Mouse (Mus musculus) CH12F3 (cell line): ENCODE data around the gene Fanca.
"Not testable (repeated sequence)": the region's sequence is repeated elsewhere in the genome, so short reads cannot be mapped to it uniquely, and the experiment has no call there.

Source experiments
- in situ Hi-C: fragments of 300-500 bp; cut with MboI; formaldehyde crosslinking; loops from 2 replicates; pipeline ENCODE4 v1.14.3; 2020; ENCODE audit warnings: low sequenced_read_pairs

Gene Fanca

DNA sequence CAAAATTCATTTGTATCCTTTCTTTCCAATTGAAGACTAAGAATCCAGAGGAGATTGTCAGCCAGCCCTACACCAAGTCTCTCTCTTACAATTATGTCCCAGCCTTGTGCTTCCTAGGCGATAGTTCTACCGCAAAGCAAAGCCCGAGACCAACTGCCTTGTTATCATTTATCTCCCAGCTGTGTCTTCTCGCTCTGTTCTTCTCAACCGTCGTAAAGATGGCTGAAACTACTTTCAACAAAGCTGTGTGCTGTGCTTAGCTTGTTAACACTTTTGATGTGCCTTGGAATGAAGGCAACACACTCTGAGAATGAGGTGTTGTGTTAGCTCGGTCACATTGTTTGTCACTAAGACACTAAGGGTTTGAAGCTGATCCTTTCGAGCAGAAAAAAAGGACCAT lies 13.4 kb upstream of the Fanca start:
- in situ Hi-C loops: no loop called here

DNA sequence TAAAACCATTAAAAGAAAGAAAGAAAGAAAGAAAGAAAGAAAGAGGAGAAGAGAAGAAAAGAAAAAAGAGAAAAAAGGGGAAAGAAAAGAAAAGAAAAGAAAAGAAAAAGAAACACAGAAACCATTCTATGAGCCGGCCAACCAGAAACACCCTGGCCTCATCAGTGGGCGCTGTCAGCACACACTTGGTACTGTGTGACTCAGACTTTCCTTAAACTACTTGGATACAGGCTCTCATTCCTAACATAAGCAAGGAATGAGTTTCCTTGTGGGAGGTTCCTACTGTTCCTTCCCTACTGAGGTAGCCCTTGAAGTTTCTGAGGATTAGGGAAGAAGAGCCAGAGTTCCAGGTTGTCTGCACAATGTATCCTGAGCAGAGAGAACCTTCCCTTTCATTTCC lies 12.9 kb upstream of the Fanca start:
- in situ Hi-C loops: no loop called here

DNA sequence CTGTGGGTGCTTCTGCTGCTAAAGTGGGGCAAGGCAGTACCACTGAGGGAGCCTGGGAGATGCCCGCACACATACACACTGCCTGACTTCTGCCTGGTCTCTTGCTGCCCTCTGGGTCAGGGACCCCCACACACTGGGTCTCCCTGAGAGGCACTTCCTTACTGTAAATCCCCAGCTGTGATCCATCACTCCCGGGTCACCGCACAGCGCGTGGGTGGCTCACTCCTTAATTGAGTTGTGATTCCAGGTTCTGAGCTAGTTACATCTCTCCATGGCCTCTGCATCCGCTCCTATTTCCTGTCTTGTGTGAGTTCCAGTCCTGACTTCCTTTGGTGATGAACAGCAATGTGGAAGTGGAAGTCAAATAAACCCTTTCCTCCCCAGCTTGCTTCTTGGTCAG lies 12.3 kb upstream of the Fanca start:
- in situ Hi-C loops: no loop called here

DNA sequence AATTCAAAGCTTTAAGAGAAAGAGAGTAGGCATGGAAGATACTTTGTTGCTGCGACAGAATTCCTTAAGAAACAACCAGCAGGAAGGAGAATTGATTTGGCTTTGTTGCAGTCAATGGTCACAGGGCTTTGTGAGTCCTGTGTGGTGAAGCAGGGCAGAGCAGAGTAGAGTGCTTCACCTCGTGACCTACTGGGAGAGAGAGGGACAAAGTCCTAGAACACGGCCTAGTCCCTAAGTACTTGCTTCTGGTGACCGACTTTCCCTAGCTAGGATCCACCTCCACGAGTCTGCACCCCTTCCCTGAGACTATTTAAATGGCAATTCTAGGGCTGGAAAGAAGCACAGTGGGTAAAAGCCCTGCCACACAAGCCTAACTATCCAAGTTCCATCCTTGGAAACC lies 11.6 kb upstream of the Fanca start:
- in situ Hi-C loops: no loop called here

DNA sequence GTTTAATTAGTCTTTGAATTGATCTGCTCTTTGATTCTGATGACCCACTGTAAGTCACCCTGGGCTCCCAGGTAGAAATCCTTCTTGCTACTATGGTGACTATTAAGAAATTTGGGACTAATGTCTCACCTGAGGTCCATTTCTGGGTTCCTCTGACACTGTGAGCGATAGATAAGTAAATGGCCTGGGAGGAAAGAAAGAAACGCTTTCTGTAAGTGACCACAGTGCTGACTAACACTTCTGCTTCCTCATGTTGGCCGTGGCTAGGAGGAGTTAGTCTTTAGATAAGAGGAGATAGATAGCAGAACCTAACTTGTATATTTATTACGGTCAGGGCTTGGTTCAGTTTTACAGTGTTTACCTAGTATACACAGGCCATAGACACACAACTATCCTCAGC lies 11.0 kb upstream of the Fanca start:
- in situ Hi-C loops: no loop called here

DNA sequence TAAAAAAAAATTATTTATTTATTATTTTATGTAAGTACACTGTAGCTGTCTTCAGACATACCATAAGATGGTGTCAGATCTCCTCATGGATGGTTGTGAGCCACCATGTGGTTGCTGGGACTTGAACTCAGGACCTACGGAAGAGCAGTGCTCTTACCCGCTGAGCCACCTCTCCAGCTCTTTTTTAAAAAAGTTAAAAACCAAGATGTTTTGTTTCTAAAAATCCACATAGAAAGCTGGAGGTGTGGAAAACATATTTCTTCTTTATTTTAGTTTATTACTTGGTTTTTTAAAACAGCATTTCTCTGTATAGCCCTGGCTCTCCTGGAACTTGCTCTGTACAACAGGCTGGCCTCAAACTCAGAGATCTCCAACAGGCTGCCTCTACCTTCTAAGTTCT lies 10.2 kb upstream of the Fanca start:
- in situ Hi-C loops: no loop called here

DNA sequence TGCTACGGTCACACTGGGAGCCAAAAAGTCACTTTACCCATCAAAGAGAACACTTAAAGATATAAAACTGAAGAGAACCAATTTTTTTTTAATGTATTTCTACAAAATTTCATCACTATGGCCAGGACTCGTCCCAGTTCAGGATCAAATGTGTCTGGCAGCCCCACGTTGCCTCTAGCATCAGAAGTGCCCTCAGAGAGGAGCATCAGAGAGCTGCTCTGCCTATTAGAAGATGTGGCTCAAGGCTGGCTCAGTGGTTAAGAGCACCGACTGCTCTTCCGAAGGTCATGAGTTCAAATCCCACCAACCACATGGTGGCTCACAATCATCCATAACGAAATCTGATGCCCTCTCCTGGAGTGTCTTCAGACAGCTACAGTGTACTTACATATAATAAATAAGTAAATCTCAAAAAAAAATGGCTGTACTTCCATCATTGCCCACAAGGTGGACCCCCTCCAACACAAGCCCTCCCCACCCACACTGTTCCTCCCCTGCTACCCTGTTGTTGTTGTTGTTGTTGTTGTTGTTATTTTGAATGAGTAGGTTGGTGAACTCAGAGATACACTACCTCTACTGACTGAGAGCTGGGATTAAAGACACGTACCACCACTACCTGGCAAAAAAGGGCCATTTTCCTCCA lies 1.3 kb upstream of the Fanca start:
- in situ Hi-C loops: no loop called here

DNA sequence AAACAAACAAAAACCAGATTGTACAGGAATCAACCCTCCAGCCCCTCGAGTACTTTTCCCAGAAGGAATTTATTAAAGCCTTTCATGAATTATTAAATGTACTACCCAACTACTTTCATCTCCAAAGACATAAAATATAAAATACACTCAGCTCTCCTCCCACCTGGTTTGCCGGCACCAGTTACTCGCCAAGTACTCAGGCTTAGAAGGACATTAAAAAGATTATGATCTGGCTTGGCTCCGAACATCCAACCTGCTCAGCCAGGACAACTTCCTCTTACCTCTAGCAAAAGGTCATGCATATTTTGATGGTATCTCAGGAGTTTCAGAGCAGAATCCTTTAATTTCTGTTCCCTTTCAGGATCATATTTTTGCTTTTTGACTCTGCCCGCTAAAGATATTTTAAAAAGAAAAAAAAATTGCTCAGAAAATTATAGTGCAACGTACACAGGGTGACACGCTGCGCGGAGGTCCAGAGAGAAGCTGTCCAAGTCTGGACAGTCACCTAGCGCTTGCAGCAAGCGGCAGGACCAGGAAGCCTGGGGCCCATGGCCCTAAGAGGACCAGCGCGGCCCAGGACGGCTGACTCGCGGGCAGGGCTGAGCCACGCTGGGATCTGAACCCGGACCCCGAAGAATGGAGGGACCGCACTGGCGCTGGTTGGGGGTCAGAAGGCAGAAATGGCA lies 452 bp downstream of the Fanca start:
- in situ Hi-C loops: no loop called here

DNA sequence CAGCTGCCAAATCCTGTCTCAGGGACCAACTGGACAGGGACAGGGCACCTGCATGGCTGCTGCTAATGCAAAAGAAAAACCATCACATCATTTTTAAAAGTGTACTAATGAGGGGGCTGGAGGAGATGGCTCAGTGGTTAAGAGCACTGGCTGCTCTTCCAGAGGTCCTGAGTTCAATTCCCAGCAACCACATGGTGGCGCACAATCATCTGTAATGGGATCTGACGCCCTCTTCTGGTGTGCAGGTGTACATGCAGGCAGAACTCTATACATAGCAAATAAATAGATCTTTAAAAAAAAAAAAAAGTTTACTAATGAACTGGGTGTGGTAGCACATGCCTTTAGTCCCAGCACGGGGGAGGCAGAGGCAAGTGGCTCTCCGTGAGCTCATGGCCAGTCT lies 9.6 kb downstream of the Fanca start:
- in situ Hi-C loops: no loop called here

DNA sequence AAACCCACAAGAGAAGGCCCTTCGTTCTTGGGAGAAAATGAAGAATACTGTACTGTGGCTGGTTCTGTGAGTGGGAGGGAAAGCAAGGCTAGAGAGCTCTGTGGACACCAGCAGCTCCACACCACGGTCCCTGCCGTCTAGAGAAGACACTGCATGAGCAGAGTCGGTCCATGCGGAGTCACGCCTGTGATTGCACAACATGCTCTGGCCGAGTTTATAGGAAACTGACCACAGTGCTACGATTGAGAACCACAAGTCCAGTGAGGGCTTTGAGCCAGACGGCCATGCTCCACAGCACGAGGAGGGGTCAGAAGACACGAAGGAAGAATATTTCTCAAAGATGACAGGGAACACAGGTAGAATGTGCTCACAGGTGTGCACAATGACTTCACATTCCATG lies 20.1 kb downstream of the Fanca start:
- in situ Hi-C loops: no loop called here

DNA sequence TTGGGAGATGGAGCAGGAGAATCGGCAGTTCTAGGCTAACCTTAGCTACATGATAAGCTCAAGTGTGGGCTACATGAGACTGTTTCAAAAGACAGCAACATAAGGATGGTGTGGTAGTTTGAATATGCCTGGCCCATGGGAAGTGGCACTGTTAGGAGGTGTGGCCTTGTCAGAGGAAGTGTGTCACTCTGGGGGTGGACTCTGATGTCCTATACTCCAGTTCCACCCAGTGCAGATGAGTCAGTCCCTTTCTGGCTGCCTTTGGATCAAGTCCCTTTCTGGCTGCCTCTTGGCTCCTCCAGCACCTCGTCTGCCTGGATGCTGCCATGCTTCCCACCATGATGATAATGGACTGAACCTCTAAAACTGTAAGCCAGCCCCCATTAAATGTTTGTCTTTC lies 25.6 kb downstream of the Fanca start:
- in situ Hi-C loops: no loop called here

DNA sequence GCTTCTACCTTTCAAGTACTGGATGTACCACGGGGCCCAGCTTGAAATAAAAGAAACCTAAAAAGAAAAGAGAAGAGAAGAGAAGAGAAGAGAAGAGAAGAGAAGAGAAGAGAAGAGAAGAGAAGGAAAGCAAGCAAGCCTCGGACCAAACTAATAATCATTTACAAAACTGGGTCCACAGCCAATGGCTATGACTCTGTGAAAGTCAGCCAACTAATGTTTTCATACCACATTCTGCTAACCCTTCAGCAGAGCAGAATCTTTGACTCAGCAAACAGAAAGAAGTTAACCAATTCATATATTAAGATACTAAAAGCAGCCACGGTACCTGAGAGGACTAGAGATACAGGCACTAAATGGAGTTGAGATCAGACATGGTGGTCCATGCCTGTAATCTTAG lies 26.1 kb downstream of the Fanca start:
- in situ Hi-C loops: no loop called here

DNA sequence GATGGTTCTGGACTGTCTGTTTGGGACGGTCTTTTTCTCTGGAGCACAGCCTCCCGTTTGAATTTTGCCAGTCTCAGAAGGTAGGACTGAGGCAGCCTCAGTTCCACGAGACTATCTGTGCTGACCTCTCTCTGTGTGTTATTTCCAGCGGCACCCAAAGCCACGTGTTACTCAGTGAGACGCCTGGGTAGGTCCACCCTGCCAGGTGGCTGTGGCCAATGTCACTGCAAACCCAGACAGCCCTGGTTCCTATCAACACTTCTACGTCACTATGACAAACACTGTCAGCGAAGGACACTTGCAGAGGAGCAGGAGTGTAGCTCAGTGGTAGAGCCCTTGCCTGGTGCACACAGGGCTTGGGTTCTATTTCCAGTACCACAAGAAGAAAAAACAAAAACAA lies 26.7 kb downstream of the Fanca start:
- in situ Hi-C loops: no loop called here

DNA sequence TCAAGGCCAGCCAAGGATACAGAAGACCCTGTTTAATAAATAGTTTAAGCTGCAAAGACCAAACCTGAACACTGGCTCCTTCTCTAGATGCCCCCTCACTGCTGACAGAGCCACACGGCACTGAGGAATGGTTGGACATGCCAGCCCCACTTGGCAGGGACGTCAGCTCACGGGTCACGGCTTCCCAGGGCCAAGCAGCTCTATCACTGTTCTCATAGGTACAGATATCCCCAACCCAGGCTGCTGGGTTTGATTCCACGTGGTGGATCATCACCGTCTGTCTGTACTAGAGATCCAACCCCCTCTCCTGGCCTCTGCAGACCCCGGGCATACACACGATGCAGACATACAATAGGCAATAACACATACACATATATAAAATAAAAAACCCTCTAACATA lies 27.7 kb downstream of the Fanca start:
- in situ Hi-C loops: no loop called here

DNA sequence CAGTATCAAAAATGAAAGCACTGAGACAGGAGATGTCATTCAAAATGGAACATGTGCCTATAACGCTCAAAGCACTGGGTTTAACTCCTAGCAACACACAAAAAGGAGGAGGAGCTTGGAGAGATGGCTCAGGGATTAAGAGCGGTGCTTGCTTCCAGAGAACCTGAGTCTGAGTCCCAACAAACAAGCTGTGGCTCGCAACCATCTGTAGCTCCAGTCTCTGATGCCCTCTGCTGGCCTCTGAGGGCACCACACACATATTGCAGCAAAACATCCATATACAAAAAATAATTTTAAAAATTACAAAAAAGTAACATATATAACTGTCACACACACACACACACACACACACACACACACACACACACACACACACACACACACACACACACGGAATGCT lies 28.2 kb downstream of the Fanca start:
- in situ Hi-C loops: no loop called here

DNA sequence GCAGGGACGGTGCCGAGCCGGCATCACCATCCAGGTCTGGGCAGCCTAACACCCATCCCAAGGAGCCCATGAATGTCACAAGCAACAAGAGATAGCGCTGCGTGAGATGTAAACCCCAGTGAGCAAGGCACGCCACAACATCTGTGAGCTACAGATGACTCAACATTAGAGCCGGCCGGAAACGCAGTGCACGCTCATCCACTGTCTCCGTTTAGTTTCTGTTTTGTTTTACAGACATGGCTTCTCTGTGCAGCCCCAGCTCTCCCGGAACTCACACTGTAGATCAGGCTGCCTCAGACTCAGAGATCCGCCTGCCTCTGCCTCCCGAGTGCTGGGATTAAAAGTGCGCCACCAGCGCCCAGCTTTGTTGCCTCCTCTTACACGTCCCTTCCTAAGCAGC lies 31.0 kb downstream of the Fanca start:
- in situ Hi-C loops: no loop called here

DNA sequence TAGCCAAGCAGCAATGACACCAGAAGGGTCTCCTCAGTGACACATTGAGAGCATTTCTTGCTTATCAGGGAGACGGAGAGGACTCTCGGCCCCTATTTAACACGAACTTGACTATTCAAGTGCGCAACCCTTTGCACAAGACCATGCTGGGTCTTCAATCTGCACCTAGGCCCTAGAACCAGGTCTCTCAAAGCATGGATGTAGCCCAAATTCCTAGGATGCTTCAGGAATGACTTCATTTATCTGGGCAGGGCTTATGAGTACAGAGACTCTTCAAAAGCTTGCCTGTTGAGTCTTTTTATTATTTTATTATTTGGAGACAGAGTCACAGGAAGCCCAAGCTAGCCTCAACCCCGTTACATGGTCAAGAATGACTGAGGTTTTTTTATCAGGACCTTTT lies 33.9 kb downstream of the Fanca start:
- in situ Hi-C loops: no loop called here

DNA sequence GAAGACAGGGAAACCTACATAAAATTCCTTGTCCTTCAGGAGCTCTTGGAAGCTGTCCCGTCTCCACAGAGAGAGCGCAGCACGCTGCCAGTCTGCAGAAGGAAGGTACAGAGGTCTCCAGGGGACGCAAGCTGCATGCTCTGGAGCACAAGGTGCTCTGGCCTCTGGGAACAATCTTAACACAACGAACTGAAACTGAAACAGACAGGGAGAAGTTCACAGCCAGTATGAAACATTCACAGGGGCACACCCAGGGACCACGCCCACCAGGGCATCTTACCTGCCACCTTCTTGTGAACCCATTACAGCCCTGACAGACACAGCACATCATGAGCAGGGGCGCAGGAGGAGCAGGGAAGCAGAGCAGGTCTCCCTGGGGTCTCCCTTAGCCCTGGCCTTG lies 34.4 kb downstream of the Fanca start:
- in situ Hi-C loops: no loop called here

DNA sequence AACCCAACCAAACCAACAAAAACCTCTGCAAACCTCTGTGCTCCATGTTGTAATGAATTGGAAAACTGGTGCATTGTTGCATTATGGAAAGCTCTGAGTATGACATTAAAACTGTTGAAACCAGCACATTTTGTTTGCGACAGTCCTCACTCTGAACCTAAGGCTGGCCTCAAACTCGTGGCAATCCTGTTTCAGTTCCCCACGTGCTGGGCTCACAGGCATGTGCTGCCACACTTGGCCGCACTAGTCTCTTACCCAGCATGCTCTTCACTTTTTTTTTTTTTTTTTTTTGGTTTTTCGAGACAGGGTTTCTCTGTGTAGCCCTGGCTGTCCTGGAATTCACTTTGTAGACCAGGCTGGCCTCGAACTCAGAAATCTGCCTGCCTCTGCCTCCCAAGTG lies 35.4 kb downstream of the Fanca start:
- in situ Hi-C loops: not testable (repeated sequence)

DNA sequence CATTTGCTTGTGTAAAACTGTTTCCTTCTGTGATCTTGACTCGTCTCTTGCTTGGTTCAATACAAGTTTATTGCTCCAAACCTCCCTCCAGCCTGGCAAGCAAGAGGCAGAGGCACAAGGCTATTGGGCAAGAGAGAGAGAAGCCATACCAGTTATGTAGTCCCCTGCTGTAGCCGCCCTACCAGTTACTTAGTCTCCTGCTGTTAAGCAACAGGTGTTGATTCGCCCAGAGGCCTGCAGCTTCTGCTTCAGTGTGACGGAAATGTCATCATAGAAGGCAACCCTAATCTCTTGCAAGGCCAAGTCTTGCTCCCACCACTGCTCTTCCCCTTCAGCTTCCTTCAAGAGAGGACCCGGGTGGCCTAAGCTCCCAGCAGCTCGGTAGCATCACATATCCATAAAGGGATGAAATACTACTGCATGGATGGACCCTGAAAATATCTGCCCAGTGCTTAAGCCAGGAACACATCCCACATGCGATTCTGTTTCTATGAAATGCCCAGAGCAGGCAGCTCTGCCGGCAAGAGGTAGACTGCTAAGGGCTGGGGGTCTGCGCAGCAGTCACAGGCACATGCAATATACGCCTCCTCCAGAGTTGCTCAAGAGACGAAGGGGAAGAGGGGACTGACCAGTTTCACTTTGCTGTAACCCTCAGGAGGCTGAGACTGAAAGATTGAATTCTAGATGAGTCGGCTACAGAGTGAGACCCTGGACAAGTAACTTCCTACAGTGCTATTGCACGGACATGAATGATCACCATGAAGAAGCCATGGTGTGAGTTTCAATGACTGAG lies 37.9 kb downstream of the Fanca start:
- in situ Hi-C loops: no loop called here

DNA sequence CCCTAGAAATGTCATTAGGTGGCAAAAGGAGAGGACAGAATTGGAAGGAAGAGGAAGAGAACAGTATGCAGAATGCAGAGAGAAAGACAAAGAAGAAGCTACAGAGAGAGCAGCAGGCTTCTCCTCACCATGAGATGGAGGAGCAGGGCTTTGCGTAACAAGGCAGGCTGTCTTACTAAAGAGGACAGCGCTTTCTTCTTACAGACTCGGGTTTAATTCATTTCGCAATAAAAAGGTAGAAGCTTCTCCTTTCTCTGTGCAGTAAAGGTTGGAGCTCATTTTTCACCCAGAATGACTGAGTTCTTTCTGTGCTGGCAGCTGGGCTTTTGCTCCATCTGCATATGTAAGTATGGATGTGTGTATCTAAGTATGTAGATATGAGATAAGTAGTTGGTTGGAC lies 38.5 kb downstream of the Fanca start:
- in situ Hi-C loops: no loop called here

DNA sequence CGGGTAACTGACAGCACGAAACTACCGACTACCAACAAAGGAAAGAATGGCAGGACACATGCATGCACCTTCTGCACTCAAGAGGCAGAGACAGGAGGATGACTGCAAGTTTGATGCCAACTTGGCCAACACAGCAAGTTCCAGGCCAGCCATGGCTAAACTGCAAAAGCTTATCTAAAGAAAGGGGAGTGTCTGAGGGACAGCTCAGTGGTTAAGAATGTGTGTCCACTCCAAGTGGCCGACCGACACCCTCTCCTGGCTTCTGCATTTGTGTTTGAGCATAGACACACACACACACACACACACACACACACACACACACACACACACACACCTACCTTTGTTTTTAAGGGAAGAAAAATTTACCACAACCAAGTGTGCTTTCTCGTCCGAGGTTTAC lies 39.9 kb downstream of the Fanca start:
- in situ Hi-C loops: no loop called here
